Mouse (Mus musculus): Measurements from ENCODE around the gene Inpp4a.

Inpp4a gene

DNA sequence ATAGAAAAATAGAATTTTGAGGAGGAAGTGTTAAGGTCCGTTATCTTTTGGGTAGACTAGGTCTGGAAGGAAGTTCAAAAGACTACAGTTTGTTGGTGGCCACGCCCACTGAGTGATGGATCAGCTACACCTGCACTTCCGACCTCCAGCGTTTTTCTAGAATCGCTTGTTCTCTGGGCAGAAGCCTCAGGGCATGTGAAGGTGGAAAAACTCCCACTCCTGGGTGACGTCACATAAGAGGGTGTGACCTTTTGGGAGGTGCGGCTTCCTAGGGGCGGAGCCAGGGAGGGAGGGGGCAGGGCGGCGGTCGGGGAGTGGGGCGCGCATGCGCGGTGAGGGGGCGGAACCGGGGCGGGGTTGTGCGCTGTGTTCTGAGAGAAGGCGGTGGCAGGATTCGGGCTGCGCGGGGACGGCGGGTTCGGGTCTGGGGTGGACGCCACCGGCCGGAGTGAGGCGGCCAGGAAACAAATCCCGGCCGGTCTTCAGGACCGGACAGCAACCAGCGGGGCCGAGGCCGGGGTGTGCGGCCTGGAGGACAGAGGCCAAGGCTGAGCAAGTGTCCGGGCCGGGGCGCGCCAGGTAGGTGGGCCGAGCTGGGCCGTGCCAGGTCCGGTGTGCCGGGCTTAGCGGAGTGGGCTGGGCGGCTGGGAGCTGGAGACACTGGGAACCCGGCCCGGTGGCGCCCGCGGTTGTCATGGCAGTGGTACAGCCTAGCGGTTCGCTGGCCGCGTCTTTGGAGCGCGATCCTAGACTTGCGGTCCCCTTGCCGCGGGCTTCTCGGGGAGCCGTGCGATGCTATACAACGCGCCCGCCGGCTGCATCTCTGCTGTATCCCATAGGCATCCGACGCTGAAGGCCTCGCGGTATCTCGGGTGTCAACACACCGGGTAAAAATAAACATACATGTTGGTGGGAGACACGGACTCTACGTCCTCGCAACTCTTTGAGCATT, at the start of gene Inpp4a:
Inpp4a (plus strand) TSS at position 326 of the 952 bp plus-strand sequence.
- peak; percentile 90 to 94 for DNase-seq (ENCODE audit: low spot score in 2 of 2)

DNA sequence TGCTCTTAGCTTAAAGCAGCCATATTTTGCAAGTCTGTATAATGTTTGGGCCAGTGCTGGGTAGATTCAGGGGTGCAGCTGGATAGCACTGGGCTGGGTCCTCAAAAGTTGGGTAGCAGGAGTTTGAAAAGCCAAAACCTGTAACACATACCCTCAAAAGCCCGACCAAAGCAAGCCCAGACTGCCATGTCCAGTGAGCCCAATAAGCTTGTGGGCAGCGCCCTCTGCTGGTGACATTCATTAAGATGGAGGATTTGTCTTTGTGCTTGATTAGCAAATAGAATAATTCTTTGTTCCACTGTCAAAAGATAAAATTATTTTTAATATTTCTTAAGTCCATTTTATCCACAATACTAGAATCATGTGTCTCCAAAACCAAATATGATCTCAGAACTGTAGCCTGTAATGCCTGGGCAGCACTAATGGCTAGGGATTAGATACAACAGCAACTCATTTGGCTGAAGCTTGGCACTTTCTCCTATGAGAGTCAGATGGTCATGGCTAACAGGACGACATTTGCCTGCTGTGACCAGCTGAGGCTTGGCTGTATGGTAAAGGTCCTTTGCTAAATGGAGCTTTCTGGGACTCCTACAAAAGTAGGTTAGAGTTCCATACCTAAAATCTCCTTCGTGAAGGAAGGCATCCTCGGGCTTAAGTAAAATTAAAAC, 48.9 kb upstream of the Inpp4a start:
- DNase-seq (ENCODE audit: low spot score in 2 of 2): peak; percentile 67 to 79

DNA sequence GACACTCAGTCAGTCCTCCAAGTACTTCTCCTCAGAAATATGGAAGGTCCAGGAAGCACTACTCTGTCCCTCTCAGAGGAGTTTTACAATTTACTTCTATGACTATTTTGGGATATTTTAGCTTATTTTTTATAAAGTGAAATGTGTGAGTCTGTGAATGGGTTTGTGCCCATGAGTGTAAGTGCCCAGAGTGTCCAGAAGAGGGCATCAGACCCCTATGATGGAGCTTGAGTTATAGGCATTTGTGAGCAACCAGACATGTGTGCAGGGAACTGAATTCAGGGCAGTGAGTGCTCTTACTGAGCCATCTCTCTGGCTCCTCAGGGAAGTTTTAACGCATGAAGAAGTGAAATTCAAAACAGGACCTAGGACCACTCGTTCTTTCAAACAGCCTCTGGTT, 41.2 kb upstream of the Inpp4a start:
- no peak for DNase-seq (ENCODE audit: low spot score in 2 of 2)

DNA sequence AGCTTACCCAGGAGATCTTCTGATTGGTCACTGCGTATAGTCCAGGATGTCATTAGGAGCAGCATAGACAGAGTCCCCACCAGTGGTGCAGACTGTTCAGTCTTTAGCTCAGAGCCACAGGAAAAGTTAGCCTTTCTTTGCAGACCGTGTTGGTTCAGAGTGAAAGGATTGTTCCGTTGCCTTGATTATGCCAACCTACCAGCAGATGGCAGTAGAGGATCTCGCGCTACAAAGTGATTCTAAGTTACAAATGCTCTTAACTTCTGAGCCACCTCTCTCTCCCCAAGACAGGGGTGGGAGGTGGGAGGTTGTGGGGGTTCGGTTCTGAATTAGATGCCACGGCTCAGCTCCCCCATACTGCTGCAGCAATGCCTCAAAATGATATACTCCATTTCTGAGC, 27.2 kb upstream of the Inpp4a start:
- DNase-seq (ENCODE audit: low spot score in 2 of 2): peak; percentile 40 to 47

DNA sequence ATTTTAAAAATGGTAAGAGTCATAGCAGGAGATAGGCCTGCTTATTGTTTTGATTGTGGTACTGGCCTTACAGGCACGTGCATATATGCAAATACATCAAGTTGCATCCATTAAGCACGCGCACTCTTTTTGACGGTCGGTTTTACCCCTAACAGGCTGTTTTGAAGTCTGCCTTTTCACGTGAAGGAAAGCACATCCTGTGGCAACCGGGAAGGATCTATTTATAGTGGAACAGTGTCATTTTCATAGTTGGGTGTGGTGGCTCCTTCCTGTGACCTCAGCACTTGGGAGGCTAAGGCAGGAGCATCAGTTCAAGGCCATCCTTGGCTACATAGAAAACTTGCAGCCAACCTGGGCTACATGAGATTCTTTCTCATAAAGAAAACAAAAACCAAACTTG, 13.1 kb upstream of the Inpp4a start:
- DNase-seq (ENCODE audit: low spot score in 2 of 2): no peak

DNA sequence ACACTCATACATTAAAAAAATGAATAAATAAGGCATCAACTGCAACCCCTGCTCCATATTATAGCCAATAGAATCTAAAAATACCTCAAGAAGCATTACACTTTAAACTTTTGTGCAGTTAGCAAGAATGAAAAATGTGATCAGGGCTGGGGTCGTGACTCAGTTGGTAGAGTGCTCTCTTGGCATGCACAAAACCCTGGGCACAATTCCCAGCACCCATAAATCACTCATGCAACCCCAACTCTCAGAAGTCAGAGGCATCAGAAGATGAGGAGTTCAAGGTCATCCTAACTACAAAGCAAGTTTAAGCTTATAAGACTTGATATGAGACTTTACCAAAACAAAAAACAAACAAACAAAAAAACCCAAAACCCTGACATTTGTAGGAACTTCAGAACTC, 11.9 kb upstream of the Inpp4a start:
- no peak for DNase-seq (ENCODE audit: low spot score in 2 of 2)

DNA sequence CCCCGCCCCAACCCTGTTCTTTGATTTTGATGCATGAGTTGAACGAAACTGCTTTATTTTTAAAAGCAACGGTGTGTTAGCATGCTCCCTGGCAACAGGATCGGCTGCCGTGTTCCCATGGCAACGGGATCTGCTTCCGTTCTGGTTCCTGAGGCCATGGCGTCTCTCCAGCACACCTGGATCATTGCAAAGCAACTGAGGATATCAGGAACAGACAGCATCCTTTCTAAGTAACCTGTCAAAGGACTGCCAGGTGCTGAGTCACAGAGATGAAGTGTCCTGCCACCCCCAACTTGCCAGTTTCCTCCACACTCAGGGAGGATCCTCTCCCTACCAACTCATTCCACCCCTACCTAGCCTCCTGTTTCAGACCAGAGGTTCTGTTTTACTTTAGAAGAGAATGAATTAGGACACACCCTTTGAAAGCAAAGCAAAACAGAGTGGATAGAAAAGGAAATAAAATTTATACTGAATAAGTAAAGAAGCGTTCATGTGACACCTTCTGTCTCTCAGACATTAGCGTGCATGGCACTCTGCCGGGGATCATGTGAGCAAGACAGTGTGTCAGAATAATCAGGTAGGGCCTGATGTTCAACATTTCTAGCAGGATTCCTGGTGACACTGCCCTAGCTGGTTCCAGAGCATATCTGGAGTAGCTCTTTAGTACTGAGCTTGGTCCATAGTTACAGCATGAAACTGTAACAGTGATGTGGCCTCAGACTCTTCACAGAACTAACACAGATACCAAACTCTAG, 11.3 kb upstream of the Inpp4a start:
- DNase-seq (ENCODE audit: low spot score in 2 of 2): no peak

DNA sequence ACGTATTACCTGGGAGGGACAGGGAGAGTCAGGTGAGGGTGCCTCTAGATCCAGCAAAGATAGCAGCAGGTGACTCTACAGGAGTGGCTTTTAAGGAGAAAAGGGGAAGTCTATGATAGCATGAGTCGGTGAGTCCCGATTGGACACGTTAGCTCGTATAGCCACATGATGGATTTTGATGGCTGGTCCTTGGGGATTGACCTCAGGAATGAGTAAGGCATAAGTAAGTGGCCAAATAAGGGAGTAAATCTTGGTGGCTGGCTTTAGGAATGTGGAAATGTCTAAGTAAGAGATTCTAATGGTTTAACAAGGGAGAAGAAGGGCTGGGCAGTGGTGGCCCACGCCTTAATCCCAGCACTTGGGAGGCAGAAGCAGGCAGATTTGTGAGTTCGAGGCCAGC, 10.7 kb upstream of the Inpp4a start:
- no peak for DNase-seq (ENCODE audit: low spot score in 2 of 2)

DNA sequence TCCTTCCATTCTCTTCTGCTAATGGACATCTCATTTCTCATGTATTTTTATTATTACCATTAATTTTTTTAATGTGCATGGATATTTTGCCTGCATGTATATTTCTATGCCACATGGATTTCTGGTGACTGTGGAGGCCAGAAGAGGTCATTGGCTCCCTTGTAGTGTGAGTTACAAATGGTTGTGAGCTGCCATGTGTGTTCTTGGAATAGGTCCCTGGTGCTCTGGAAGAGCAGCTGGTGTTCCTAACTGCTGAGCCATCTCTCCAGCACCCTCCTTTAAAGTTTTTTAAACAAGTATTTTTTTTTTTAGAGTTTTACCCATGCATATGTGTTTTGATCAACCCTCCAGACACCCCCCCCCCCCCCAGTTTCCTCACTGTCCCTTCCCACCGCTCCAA, 3.3 kb upstream of the Inpp4a start:
- no peak for DNase-seq (ENCODE audit: low spot score in 2 of 2)

DNA sequence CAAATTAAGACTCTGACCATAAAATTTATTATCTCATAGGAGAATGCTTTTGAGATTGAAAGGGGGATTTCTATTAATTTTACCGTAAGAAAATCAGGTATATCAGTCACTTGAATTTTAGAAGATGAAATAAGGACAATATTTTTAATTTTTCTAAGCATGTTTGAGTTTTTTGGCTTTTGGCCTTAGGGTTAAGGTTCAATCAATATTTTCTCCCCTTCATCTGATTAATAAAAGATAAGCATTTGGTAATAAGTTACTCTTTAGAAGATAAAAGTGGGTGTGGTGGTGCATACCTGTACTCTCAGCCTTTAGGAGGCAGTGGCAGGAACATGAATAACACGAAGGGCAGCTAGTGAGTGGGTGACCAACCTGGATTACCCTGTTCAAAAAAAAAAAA, 761 bp upstream of the Inpp4a start:
- DNase-seq (ENCODE audit: low spot score in 2 of 2): no peak

DNA sequence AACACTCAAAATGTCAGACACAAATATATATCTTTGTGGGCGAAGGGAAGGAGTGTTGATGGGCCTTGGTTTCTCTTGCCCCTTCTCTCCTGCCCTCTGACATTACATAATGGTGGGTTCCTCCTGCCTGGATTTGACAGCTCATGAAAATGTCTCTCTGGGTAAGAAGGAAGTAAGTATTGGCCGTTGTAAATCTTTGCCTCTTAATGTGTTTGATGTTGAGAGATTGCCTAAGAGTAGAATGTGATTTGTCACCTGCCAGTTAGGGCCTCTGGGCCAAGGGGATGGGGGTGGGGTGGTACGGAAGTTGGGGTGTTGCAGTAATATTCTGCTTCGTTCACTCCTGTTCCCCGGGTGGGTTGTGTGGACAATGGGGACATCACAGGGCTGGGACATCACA, 985 bp downstream of the Inpp4a start:
- no peak for DNase-seq (ENCODE audit: low spot score in 2 of 2)

DNA sequence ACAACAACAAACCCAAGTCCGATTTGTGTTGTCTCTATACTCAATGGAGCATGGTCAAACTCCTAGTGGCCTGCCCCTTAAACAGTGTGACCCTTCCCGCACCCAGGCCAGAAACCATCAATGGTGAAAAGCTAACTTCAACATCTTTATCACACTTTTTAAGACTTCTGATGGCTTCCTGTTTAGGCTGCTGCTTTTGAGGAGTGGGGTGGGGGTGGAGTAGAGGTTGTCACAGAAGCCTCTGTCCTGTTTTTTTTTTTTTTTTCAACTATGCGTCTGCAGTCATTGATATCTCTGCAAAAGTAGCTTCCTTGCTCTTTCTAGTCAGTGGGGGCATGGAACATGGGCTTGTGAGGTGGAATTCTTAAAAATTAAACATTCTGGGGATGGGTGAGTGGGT, 3.1 kb downstream of the Inpp4a start:
- DNase-seq (ENCODE audit: low spot score in 2 of 2): no peak

DNA sequence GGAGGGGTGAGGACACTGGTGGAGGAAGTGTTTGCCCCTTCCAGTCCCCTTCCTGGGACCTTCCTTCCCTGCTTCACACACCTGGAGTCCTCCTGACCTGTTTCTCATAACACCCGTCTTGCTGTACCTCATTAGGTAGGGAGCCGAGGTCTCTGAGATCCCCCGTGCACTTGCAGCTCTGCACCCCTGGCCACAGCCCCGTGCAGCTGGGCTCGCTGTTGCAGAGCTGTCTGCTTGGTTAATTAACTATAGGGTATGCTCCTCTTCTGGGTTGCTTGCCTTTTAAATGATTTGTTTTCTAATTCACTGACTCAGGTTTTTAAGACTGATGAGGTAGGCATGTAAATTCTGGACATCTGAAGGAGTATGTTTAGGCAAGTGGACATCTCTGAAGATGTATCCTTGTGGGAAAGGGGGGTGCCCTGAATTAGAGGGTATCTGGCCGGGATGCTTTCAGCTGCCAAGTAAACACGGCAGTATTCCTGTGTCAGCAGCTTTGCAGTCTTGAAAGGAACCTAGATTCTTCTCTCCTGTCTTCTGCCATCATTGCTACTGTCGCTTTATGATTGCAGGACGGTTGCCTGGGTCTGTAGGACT, 6.1 kb downstream of the Inpp4a start:
- no peak for DNase-seq (ENCODE audit: low spot score in 2 of 2)

DNA sequence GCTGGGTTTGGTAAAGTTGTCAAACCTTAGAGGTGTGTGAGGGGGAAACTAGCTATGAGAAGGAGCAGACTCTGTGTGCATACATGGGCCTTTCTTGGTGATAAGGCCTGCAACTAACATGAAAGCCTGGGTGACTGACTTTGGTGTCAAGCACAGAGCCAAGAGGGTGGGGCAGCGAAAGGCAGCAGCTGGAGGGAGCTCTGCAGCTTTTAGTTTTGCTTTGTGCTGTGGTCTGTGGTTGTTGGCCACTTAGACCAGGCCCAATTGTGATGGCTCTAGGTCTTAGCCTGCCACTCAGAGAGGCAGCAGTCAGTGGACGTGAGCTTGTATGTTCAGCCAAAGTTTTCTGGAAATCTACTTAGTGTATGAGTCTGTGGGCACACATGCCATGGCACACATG, 7.9 kb downstream of the Inpp4a start:
- DNase-seq (ENCODE audit: low spot score in 2 of 2): no peak

DNA sequence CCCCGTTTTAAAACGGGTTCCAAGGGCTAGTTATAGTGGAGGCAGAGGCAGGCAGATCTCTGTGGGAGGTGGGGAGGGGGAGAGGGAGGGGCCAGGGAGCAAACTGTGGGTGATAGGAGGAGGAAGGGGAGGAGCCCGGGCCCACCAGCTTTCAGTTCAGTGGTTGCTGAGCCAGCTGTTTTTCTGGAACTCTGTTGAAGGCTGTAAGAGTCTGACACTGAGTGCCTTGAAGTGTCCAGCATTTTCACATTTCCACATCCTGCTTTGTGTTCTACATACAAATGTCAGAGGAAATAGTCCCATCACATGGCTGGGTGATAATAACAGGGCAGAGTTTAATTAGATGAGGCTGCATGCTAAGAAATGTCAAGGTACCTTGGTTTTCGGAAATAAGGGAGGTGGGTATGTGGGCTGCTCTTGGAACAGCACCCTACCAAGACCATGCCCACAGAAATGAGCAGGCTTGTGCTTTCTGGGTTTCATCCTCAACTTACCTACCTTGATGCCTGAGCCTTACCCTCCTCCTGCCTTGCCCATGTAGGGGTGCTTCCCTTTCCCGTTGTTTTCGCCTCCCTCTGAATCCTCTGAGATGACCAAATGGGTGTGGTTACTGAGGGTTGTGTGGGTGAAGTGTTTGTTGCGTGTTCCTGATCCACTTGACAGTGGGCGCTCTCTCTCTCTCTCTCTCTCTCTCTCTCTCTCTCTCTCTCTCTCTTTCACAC, 8.5 kb downstream of the Inpp4a start:
- DNase-seq (ENCODE audit: low spot score in 2 of 2): no peak

DNA sequence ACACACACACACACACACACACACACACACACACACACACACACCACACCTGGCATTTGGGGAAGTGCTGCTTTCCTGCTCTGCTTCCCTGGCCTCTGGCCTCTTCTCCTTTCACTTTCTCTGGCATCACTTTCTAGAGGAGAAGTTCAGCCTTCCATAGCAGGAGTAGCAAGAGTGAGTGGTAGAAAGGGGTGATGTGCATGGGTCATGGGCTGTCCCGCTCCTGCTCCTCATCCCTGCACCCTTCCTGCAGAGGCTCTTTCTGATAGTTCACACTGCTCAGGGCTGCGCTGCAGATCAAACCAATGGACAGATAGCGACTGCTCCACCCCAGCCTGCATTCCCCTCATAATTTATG, 9.1 kb downstream of the Inpp4a start:
- DNase-seq (ENCODE audit: low spot score in 2 of 2): no peak

DNA sequence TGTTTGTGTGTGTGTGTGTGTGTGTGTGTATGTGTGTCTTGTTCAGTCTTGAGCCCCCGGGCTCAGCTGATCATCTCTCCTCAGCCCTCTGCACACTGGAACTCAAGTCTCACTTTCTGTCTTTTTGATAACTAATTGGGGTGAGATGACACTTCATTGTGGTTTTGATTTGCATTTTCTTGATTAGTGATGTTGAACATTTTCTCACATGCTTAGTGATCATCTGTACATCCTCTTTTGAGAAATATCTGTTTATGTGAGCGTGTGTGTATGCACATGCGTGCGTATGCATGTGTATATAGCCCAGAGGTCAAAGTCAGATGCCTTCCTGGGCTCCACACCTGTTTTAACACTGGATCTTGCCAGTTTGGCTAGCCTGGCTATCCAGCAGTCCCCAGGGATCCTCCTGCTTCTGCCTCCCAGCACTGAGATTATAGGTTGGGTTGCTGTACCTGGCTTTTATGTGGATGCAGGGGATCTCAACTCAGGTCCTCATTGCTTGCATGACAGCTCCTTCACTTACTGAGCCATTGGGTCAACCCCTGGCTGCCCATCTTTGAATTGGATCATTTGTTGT, 10.4 kb downstream of the Inpp4a start:
- DNase-seq (ENCODE audit: low spot score in 2 of 2): no peak

DNA sequence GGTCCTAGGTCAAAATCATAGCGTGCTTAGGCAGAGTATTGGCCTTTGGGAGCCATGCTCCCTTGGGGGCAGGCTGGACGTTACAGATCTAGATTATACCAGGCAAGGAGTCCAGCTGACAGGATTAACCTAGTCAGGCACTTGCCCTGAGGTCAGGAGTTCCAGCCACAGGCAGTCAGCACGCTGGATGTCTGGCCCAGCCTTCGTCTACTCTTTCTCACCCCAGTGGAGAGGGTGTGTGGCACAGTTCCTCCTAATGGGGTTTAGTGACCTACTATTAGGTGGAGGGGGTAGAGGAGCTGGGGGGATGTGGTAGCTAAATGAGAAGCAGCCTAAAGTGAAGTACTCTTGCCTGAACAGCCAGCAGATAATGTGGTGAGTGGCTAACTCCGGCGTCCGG, 14.7 kb downstream of the Inpp4a start:
- DNase-seq (ENCODE audit: low spot score in 2 of 2): no peak

DNA sequence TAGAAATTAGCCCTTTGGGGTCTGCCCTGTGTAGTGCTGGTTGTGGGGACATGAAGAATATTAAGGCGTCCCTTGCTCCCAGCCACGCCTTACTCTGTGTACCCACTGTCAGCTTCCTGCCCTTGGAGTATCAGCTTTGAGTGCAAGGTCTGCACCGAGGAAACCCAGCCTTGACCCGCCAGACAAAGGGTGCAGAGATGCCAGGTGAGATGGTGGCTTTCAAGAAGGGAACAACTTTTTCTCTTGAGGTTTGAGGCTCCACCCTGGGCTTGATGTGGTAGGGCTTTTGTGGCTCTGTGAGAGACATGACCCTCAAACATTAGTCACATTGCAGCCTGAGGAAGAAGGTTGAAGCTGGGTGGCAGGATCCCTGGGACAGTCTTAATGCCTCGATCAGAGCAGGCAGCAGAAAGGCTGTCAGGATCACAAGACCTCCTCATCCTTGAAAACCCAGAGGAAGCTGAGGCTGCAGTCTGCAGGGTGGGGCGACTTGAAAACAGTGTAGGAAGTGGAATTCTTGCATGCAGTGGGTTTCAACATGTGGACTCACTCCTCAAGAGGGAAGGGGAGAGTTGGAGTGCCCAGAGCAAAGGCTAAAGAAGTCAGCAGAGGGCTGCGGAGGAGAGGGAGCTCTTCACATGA, 18.1 kb downstream of the Inpp4a start:
- DNase-seq (ENCODE audit: low spot score in 2 of 2): no peak

DNA sequence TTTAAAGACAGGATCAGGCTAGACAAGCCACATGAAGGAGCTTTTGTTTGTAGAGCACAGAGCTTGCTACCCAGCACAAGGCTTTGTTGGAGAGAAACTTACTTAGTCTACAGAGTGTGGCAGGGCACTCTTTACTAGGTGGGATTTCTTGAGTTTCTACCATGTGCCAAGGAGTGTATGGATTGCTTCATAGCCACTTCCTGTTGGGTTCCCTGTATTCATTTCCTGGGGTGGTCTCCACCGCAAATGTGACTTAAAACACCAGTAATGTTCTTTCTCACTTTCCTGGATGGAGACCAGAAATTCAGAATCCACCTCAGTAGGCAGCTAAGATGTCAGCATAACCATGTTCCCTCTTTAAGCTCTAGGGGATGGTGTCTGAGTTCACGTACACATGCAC, 18.9 kb downstream of the Inpp4a start:
- no peak for DNase-seq (ENCODE audit: low spot score in 2 of 2)

DNA sequence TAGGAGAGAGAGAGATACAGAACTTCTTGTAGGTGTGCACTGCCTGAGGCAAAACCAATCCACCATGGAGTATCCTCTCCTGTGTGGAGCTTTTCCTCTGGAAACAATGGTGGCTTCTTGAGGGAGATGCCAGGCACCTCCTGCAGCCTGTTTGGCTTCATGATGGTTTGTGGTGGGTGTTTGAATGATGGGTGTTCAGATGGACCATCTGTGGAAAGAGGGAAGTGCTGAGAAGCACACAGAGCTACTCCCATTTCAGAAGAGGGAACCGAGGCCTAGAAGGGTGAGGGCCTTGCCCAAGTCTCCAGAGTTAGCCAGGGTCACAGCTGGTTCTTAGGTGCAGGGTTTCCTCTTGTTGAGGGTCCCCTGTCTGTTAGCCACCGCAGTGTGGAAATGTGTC, 23.0 kb downstream of the Inpp4a start:
- DNase-seq (ENCODE audit: low spot score in 2 of 2): no peak
